Mouse (Mus musculus) retina, postnatal 7 days (tissue): ENCODE measurements at regions not wholly inside any gene's neighbourhood (a gene's known extent, or its start where the extent isn't known, plus 50 kb on each side); places are given as distances from the start of the nearest gene placed in this dataset.

Source experiments
- DNase-seq: peaks from one replicate; pipeline ENCODE4 v3.0.0-alpha.2; 2012; ENCODE audit warnings: low read depth, low spot score

GRCm38 (mm10) chr15:36945309-36945708 lies 62.3 kb downstream of the Zfp706 start:
- DNase-seq, result no peak

- DNase-seq, result no peak
These were observed 62.9 kb downstream of the Zfp706 start for GRCm38 (mm10) chr15:36944556-36945171.

- peak; percentile 14 for DNase-seq
These were observed 64.0 kb downstream of the Zfp706 start for GRCm38 (mm10) chr15:36943492-36944112.

- DNase-seq, result no peak
These were observed 65.3 kb downstream of the Zfp706 start for GRCm38 (mm10) chr15:36942261-36942660.

- no peak for DNase-seq
These were observed 65.8 kb downstream of the Zfp706 start for GRCm38 (mm10) chr15:36941741-36942140.

- DNase-seq, result no peak
These were observed 68.0 kb downstream of the Zfp706 start for GRCm38 (mm10) chr15:36939608-36940007.

- DNase-seq, result no peak
These were observed 68.4 kb downstream of the Zfp706 start for GRCm38 (mm10) chr15:36939153-36939552.

- DNase-seq, result peak; percentile 74
These were observed 68.9 kb downstream of the Zfp706 start for GRCm38 (mm10) chr15:36938511-36939150.

GRCm38 (mm10) chr15:36937757-36938498 lies 69.6 kb downstream of the Zfp706 start:
- DNase-seq, result peak; percentile 11

GRCm38 (mm10) chr15:36937067-36937657 lies 70.4 kb downstream of the Zfp706 start:
- DNase-seq, result no peak

- no peak for DNase-seq
These were observed 72.8 kb downstream of the Zfp706 start for GRCm38 (mm10) chr15:36934801-36935200.

- DNase-seq, result no peak
These were observed 74.0 kb downstream of the Zfp706 start for GRCm38 (mm10) chr15:36933581-36933991.

GRCm38 (mm10) chr15:36931460-36931859 lies 76.1 kb downstream of the Zfp706 start:
- no peak for DNase-seq

GRCm38 (mm10) chr15:36930433-36930832 lies 77.1 kb downstream of the Zfp706 start:
- no peak for DNase-seq

- DNase-seq, result no peak
These were observed 77.8 kb downstream of the Zfp706 start for GRCm38 (mm10) chr15:36929786-36930185.

GRCm38 (mm10) chr15:36929088-36929487 lies 78.5 kb downstream of the Zfp706 start:
- no peak for DNase-seq

- DNase-seq, result no peak
These were observed 78.9 kb downstream of the Zfp706 start for GRCm38 (mm10) chr15:36928678-36929077.

GRCm38 (mm10) chr15:36927436-36927835 lies 80.1 kb downstream of the Zfp706 start:
- DNase-seq, result no peak

- no peak for DNase-seq
These were observed 83.4 kb downstream of the Zfp706 start for GRCm38 (mm10) chr15:36924171-36924570.

GRCm38 (mm10) chr15:36921384-36921783 lies 86.2 kb downstream of the Zfp706 start:
- no peak for DNase-seq

- DNase-seq, result no peak
These were observed 86.7 kb downstream of the Zfp706 start for GRCm38 (mm10) chr15:36920886-36921285.

- DNase-seq, result no peak
These were observed 87.9 kb downstream of the Zfp706 start for GRCm38 (mm10) chr15:36919704-36920103.
